Mouse (Mus musculus) G1E (cell line): ENCODE results near the gene Gm7534.

Experiments
- CTCF ChIP-seq: IDR thresholded peaks from 2 replicates; pipeline ENCODE4 v1.5.1; 2012; ENCODE audit warnings: low read depth, low read length, inconsistent platforms, mixed read lengths
- GATA1 ChIP-seq: IDR thresholded peaks from 2 replicates; pipeline ENCODE4 v1.6.1; 2012; ENCODE audit warnings: borderline replicate concordance, low read length, inconsistent platforms, mixed read lengths
- GATA2 ChIP-seq: IDR thresholded peaks from 2 replicates; pipeline ENCODE4 v1.6.1; 2012; ENCODE audit warnings: low read depth, low read length, inconsistent platforms, borderline replicate concordance
- POLR2AphosphoS5 ChIP-seq: IDR thresholded peaks from 2 replicates; pipeline ENCODE4 v1.6.1; 2012; ENCODE audit warnings: low read depth, low read length, inconsistent platforms; ENCODE audit not compliant: insufficient replicate concordance
- TAL1 ChIP-seq: conservative IDR thresholded peaks from 2 replicates; pipeline ENCODE4 v1.6.1; 2012; ENCODE audit warnings: low read depth, low read length, inconsistent platforms, mixed read lengths

- TF ChIP-seq CTCF: no peak
- no peak for TF ChIP-seq GATA2
- TF ChIP-seq POLR2AphosphoS5: no peak
- TF ChIP-seq TAL1: no peak
- no peak for TF ChIP-seq GATA1
Observed at GRCm38 (mm10) chr4:134199371-134199770, 3.4 kb downstream of the Gm7534 start.
